Mouse (Mus musculus) adrenal gland (tissue): ENCODE measurements around the gene Tmem114.

Source experiments
- intact Hi-C: fragments of 180-260 bp; cut with DNase I; formaldehyde crosslinking; loops from one replicate; pipeline ENCODE4 v1.15.1; 2025
- long read RNA-seq, 2 experiments: library from polyadenylated mRNA; unstranded; transcript quantifications; one replicate each; pipeline ENCODE4 v2.0.0; 2020; ENCODE audit warnings: borderline replicate concordance in 1 of 2; ENCODE audit not compliant: insufficient replicate concordance in 1 of 2

Gene Tmem114
- long read RNA-seq, experiment 1 = 0 reads
- long read RNA-seq, experiment 2 = 0 reads

- intact Hi-C loops = no loop called here
These were observed at the start of gene Tmem114 for GRCm38 (mm10) chr16:8424971-8425330. TSS of gene Tmem114 (minus strand) at chr16:8425136.

GRCm38 (mm10) chr16:8470603-8471481 lies 45.9 kb upstream of the Tmem114 start, which contains the start of gene Mettl22:
TSS of gene Mettl22 (plus strand) at chr16:8470788.
- intact Hi-C loops = no loop called here

- intact Hi-C loops = no loop called here
These were observed 45.2 kb upstream of the Tmem114 start for GRCm38 (mm10) chr16:8470132-8470531.

GRCm38 (mm10) chr16:8459098-8459497 lies 34.2 kb upstream of the Tmem114 start:
- intact Hi-C loops = no loop called here

- intact Hi-C loops = no loop called here
These were observed 33.5 kb upstream of the Tmem114 start for GRCm38 (mm10) chr16:8458391-8458790.

- intact Hi-C loops = no loop called here
These were observed 30.3 kb upstream of the Tmem114 start for GRCm38 (mm10) chr16:8455221-8455620.

- intact Hi-C loops = no loop called here
These were observed 28.4 kb upstream of the Tmem114 start for GRCm38 (mm10) chr16:8453301-8453700.

GRCm38 (mm10) chr16:8446256-8446655 lies 21.3 kb upstream of the Tmem114 start:
- intact Hi-C loops = no loop called here

- intact Hi-C loops = no loop called here
These were observed 20.0 kb upstream of the Tmem114 start for GRCm38 (mm10) chr16:8444911-8445310.

GRCm38 (mm10) chr16:8432616-8433015 lies 7.7 kb upstream of the Tmem114 start:
- intact Hi-C loops = no loop called here

- intact Hi-C loops = no loop called here
These were observed 4.6 kb upstream of the Tmem114 start for GRCm38 (mm10) chr16:8429531-8429930.

- intact Hi-C loops = no loop called here
These were observed 800 bp upstream of the Tmem114 start for GRCm38 (mm10) chr16:8425736-8426135.

- intact Hi-C loops = no loop called here
These were observed 570 bp downstream of the Tmem114 start for GRCm38 (mm10) chr16:8424161-8424970.

GRCm38 (mm10) chr16:8423626-8424114 lies 1.3 kb downstream of the Tmem114 start:
- intact Hi-C loops = no loop called here

GRCm38 (mm10) chr16:8420842-8421241 lies 4.1 kb downstream of the Tmem114 start:
- intact Hi-C loops = no loop called here

GRCm38 (mm10) chr16:8420381-8420780 lies 4.6 kb downstream of the Tmem114 start:
- intact Hi-C loops = no loop called here

GRCm38 (mm10) chr16:8419666-8420065 lies 5.3 kb downstream of the Tmem114 start:
- intact Hi-C loops = loop anchor here (10.0 kb wide), 1 partner anchor 455 kb away; no protein-coding TSS in a partner anchor

GRCm38 (mm10) chr16:8418126-8418525 lies 6.8 kb downstream of the Tmem114 start:
- intact Hi-C loops = loop anchor here (10.0 kb wide), 1 partner anchor 457 kb away; no protein-coding TSS in a partner anchor

GRCm38 (mm10) chr16:8417011-8417720 lies 7.8 kb downstream of the Tmem114 start:
- intact Hi-C loops = loop anchor here (10.0 kb wide), 1 partner anchor 458 kb away; no protein-coding TSS in a partner anchor

- intact Hi-C loops = loop anchor here (10.0 kb wide), 1 partner anchor 459 kb away; no protein-coding TSS in a partner anchor
These were observed 8.9 kb downstream of the Tmem114 start for GRCm38 (mm10) chr16:8415996-8416395.

- intact Hi-C loops = loop anchor here (2.0 to 10.0 kb wide), 3 partner anchors 73 to 461 kb away; no protein-coding TSS in a partner anchor
These were observed 11.5 kb downstream of the Tmem114 start for GRCm38 (mm10) chr16:8413441-8413840.
